Mouse (Mus musculus) limb, embryonic 15.5 days (tissue): ENCODE measurements around the gene Olfr1501. TPM values are rescaled to one million over a fixed set of nuclear protein-coding genes. Genes with fewer than 3 reads are reported as not detected.
"Not testable (repeated sequence)": the region's sequence is repeated elsewhere in the genome, so short reads cannot be mapped to it uniquely, and the experiment has no call there.

Experiments used
- ATAC-seq: fragments of 200-750 bp; cut with Nextera tagmentation; 2 replicates; pipeline ENCODE4 v1.8.0; 2017; ENCODE audit warnings: low read depth, moderate TSS enrichment; ENCODE audit not compliant: insufficient number of reproducible peaks, low FRiP score, low TSS enrichment
- H3K27ac ChIP-seq: fragments of 300-500 bp; sonication (generic); 2 replicates; pipeline ENCODE4 v1.5.1; 2015; ENCODE audit warnings: moderate library complexity, mild to moderate bottlenecking, inconsistent platforms
- H3K27me3 ChIP-seq: fragments of 300-500 bp; sonication (generic); 2 replicates; pipeline ENCODE4 v1.6.1; 2015; ENCODE audit warnings: inconsistent platforms
- H3K36me3 ChIP-seq: fragments of 300-500 bp; sonication (generic); 2 replicates; pipeline ENCODE4 v1.6.1; 2015; ENCODE audit warnings: inconsistent platforms
- H3K4me1 ChIP-seq: fragments of 300-500 bp; sonication (generic); 2 replicates; pipeline ENCODE4 v1.6.1; 2015; ENCODE audit warnings: inconsistent platforms
- H3K4me2 ChIP-seq: fragments of 300-500 bp; sonication (generic); 2 replicates; pipeline ENCODE4 v1.6.1; 2015; ENCODE audit warnings: mild to moderate bottlenecking, inconsistent platforms
- H3K4me3 ChIP-seq: fragments of 300-500 bp; sonication (generic); 2 replicates; pipeline ENCODE4 v1.5.1; 2015; ENCODE audit warnings: mild to moderate bottlenecking, inconsistent platforms
- H3K9ac ChIP-seq: fragments of 300-500 bp; sonication (generic); 2 replicates; pipeline ENCODE4 v1.6.1; 2015; ENCODE audit warnings: inconsistent platforms
- H3K9me3 ChIP-seq: fragments of 300-500 bp; sonication (generic); 2 replicates; pipeline ENCODE4 v1.6.1; 2016; ENCODE audit warnings: inconsistent platforms
- WGBS: fragments of 180-500 bp; shearing (Covaris S2); methylation state at CpG from one replicate; pipeline ENCODE4 v1.1.7; 2015; 5-methylcytosine and 5-hydroxymethylcytosine counted together
- polyA plus RNA-seq: library from polyadenylated mRNA; unstranded; fragments of >200 nt; fragmentation: Nextera tagmentation; extraction: Ambion mirVana; gene quantifications from 2 replicates; pipeline ENCODE4 v1.2.1, GENCODE M21; 2015

Olfr1501 gene
- not detected in 2 replicates for polyA plus RNA-seq

- H3K9ac ChIP-seq, ATAC-seq, H3K4me2 ChIP-seq, H3K9me3 ChIP-seq, H3K27ac ChIP-seq, H3K36me3 ChIP-seq, H3K4me3 ChIP-seq, H3K4me1 ChIP-seq, H3K27me3 ChIP-seq: not testable (repeated sequence)
These were observed at the start of gene Olfr1501 for GRCm38 (mm10) chr19:13850592-13850991. TSS of gene Olfr1501 (minus strand) at chr19:13850692.

- Histone ChIP-seq H3K9ac (no peak within 1 kb of the TSS), H3K36me3 (no peaks in the 10 kb centered on the region), H3K4me1 (no peaks in the 10 kb centered on the region), H3K4me3 (no peak within 1 kb of the TSS), H3K27me3 (no peaks in the 10 kb centered on the region), H3K9me3 (no peaks in the 10 kb centered on the region), H3K4me2 (no peak within 1 kb of the TSS), H3K27ac (no peak within 1 kb of the TSS)
- ATAC-seq, result no peak
- 47% methylated on average over 1 of the region's 1 CpGs for WGBS
These were observed 47.3 kb upstream of the Olfr1501 start, which contains the start of gene Olfr1504 for GRCm38 (mm10) chr19:13897828-13898227. TSS of gene Olfr1504 (minus strand) at chr19:13897928.

DNA sequence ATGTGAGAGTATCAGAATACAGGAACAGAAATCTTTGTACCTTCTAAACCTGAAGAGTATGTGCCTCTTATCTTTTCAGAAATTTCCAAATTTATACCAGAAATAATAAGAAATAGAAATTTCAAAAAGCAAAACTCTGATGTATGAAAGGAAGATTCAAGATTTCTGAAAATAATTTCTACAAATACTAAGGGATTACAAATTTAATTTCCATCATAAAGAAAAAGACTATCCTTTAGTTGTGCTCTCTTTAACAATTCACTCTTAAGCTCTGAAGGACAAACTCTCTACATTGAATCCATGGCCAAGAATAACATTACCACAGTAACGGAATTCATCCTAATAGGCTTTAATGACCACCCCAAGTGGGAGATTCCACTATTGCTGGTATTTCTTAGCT is 11.0 kb upstream of the Olfr1501 start, which contains the start of gene Olfr1502:
Olfr1502 (plus strand) TSS at position 301 of the 400 bp plus-strand sequence.
- ATAC-seq, result no peak

DNA sequence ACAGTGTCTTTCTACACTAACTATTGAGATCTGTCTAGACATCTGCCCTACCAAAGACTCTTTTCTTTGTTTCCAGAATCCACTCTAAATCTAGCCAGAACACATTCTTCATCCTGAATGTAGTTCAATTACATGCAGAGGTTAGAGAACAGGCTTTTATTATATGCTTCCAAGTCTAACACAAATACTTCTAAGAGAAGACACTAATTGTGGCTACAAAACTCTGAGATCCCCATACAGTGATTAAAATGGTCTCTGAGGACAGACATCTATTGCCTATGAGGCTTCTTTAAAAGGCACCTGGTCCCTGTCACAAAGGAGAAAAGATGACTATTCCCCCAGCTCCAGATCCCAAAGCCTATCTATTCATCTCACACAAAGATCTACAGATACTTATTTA is 20.1 kb downstream of the Olfr1501 start, which contains the start of gene Olfr1500:
Olfr1500 (minus strand) TSS at position 101 of the 400 bp plus-strand sequence.
- Histone ChIP-seq H3K27me3 (no peaks in the 10 kb centered on the region), H3K27ac (no peak within 1 kb of the TSS), H3K9ac (no peak within 1 kb of the TSS), H3K36me3 (no peaks in the 10 kb centered on the region), H3K4me2 (no peak within 1 kb of the TSS), H3K9me3 (no peaks in the 10 kb centered on the region), H3K4me3 (no peak within 1 kb of the TSS), H3K4me1 (0 out of 2 replicates have a peak, but pooled peaks cover 2% of the 10 kb centered on the region)
- ATAC-seq, result no peak

More for the DNA sequence above, 11.0 kb upstream of the Olfr1501 start, which contains the start of gene Olfr1502:
- Histone ChIP-seq H3K4me2 (no peak within 1 kb of the TSS), H3K9me3 (no peaks in the 10 kb centered on the region), H3K27me3 (no peaks in the 10 kb centered on the region), H3K36me3 (no peaks in the 10 kb centered on the region), H3K9ac (no peak within 1 kb of the TSS), H3K4me3 (no peak within 1 kb of the TSS), H3K4me1 (no peaks in the 10 kb centered on the region), H3K27ac (no peak within 1 kb of the TSS)
- 85% methylated on average over 1 of the region's 1 CpGs for WGBS

DNA sequence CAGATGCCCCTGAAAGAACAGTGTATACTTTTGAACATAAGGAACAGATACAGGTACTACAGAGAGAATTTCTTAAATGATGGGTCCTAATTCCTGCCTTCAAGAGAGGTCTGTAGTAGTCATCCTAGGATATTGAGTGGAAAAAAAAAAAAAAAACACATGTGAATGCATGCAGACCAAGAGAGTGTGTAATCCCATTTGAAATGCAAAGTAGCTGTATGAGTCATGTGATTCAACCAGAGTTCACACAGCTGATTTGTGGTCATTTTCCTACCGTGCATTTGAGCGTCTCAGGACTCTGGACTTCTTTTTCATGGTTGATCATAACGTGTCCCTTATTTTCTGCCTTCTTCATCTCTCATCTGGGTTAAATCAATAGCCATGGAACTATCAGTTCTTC is 22.0 kb downstream of the Olfr1501 start:
- no peak overlapping the region for H3K4me3 ChIP-seq
- no peak for ATAC-seq
- H3K4me1 ChIP-seq, result no peaks in the 10 kb centered on the region
- no peak overlapping the region for H3K9ac ChIP-seq
- 81% methylated on average over 3 of the region's 3 CpGs for WGBS
- no peaks in the 10 kb centered on the region for H3K9me3 ChIP-seq
- no peak overlapping the region for H3K27ac ChIP-seq
- H3K4me2 ChIP-seq, result no peak overlapping the region
- no peaks in the 10 kb centered on the region for H3K27me3 ChIP-seq
- H3K36me3 ChIP-seq, result no peaks in the 10 kb centered on the region

DNA sequence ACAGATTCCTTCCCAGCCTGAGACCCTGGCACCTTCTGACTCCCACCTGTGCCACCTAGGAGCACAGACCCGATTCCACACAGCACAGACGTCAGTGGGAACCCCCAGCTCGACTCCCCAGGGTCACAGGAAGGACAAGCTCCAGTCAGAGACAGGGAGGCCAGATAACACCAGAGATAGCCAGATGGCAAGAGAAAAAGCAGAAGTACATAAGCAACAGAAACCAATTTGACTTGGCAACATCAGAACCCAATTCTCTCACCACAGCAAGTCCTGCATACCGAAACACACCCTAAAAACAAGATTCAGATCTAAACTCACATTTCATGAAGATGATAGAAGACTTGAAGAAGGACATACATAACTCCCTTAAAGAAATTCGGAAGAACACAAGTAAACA is 29.6 kb downstream of the Olfr1501 start:
- no peaks in the 10 kb centered on the region for H3K9me3 ChIP-seq
- H3K27ac ChIP-seq, result no peak overlapping the region
- WGBS, result 59% methylated on average over 5 of the region's 5 CpGs
- no peaks in the 10 kb centered on the region for H3K36me3 ChIP-seq
- no peak overlapping the region for H3K4me2 ChIP-seq
- no peaks in the 10 kb centered on the region for H3K27me3 ChIP-seq
- no peak for ATAC-seq
- H3K9ac ChIP-seq, result no peak overlapping the region
- H3K4me1 ChIP-seq, result no peaks in the 10 kb centered on the region
- H3K4me3 ChIP-seq, result no peak overlapping the region

DNA sequence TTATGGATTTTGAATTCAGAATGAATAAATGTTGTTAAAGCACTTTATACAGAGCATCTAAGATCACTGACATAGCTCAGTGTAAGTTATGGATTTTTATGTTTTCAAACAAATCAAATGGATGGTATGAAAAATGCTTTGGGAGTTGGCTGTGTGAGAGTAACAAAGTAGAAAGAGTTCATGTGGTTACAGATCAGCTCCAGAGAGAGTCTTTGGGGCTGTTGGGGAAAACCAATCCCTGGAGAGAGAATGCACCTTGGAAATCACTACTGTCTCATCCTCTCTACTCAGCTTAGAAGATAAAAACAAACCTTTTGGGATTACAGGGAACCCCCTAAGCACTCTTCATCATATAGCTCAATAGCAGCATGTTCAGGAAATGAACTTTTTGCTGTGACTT is 31.1 kb downstream of the Olfr1501 start, which contains the start of gene Olfr1499:
Olfr1499 (minus strand) TSS at position 101 of the 400 bp plus-strand sequence.
- Histone ChIP-seq H3K4me3 (no peak within 1 kb of the TSS), H3K36me3 (no peaks in the 10 kb centered on the region), H3K4me2 (no peak within 1 kb of the TSS), H3K9ac (no peak within 1 kb of the TSS), H3K4me1 (no peaks in the 10 kb centered on the region), H3K27ac (no peak within 1 kb of the TSS), H3K9me3 (no peaks in the 10 kb centered on the region), H3K27me3 (no peaks in the 10 kb centered on the region)
- ATAC-seq, result no peak

- Histone ChIP-seq H3K27me3 (no peaks in the 10 kb centered on the region), H3K9me3 (no peaks in the 10 kb centered on the region), H3K27ac (no peak overlapping the region), H3K4me2 (no peak overlapping the region), H3K4me3 (no peak overlapping the region), H3K36me3 (no peaks in the 10 kb centered on the region), H3K9ac (no peak overlapping the region), H3K4me1 (no peaks in the 10 kb centered on the region)
- ATAC-seq, result no peak
- 28% methylated on average over 5 of the region's 5 CpGs for WGBS
These were observed 31.7 kb downstream of the Olfr1501 start for GRCm38 (mm10) chr19:13818827-13819226.

DNA sequence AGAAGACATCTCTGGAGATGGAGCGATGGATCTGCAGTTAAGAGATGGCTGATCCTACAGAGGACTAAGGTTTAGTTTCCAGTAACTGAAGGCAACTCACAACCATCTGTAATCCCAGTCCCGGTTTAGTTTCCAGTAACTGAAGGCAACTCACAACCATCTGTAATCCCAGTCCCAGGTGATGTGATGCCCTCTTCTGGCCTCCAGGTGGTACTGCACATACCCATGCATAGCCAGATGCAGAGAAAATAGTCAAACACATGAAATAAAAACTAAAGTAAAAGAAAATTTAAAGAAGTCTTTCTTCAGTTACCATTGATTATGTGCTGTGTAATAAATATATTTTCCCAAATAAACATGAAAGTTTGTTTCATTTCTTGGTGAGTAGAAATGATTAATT is 37.7 kb downstream of the Olfr1501 start:
- no peak overlapping the region for H3K4me3 ChIP-seq
- no peaks in the 10 kb centered on the region for H3K27me3 ChIP-seq
- H3K4me1 ChIP-seq, result no peaks in the 10 kb centered on the region
- no peak for ATAC-seq
- no peaks in the 10 kb centered on the region for H3K36me3 ChIP-seq
- H3K9ac ChIP-seq, result no peak overlapping the region
- H3K9me3 ChIP-seq, result no peaks in the 10 kb centered on the region
- no peak overlapping the region for H3K4me2 ChIP-seq
- 58% methylated on average over 2 of the region's 2 CpGs for WGBS
- no peak overlapping the region for H3K27ac ChIP-seq

- ATAC-seq, H3K36me3 ChIP-seq, H3K27me3 ChIP-seq, H3K9ac ChIP-seq, H3K4me2 ChIP-seq, H3K27ac ChIP-seq, H3K9me3 ChIP-seq, H3K4me1 ChIP-seq, H3K4me3 ChIP-seq: not testable (repeated sequence)
- WGBS, result 66% methylated on average over 1 of the region's 1 CpGs
These were observed 45.0 kb downstream of the Olfr1501 start for GRCm38 (mm10) chr19:13805486-13805885.

DNA sequence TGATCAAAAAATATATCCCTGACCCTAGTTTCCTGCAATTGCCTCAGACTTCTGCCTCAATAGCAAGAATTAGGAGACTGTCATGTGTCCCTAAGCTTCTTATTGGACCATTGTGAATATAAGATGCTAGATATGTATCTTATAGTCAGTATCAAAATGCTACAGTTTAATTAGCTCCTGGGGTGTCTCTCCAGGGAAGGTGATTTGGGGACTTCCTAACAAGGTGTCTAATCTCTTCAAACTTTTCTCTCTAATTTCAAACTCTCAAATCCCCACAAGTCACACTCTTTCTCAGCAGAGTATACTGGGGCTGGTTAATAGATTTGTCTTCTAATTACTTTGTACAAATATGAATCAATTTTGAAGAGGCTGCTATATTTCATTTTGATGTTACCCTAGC is 52.4 kb downstream of the Olfr1501 start, which contains the start of gene Olfr1497:
Olfr1497 (minus strand) TSS at position 101 of the 400 bp plus-strand sequence.
- Histone ChIP-seq H3K4me1 (no peaks in the 10 kb centered on the region), H3K36me3 (no peaks in the 10 kb centered on the region), H3K27me3 (no peaks in the 10 kb centered on the region), H3K4me3 (no peak within 1 kb of the TSS), H3K9ac (no peak within 1 kb of the TSS), H3K9me3 (no peaks in the 10 kb centered on the region), H3K27ac (no peak within 1 kb of the TSS), H3K4me2 (no peak within 1 kb of the TSS)
- no peak for ATAC-seq
